Mouse (Mus musculus) CD4-positive naive resting alpha-beta T cell, adult 76 days (primary cell): ENCODE measurements around the gene Ptgdr2. TPM values are rescaled to one million over a fixed set of nuclear protein-coding genes. Genes with fewer than 3 reads are reported as not detected.

Experiments used
- total RNA-seq: library from RNA; stranded (reverse); gene quantifications from one replicate; pipeline ENCODE4 v1.2.4, GENCODE M21; 2023

Ptgdr2 gene
- total RNA-seq: not detected

GRCm38 (mm10) chr19:10937110-10937563, at the start of gene Ptgdr2:
TSS of gene Ptgdr2 (plus strand) at chr19:10937160.

GRCm38 (mm10) chr19:10895016-10895528, 41.9 kb upstream of the Ptgdr2 start, which contains the start of gene Prpf19:
TSS of gene Prpf19 (plus strand) at chr19:10895231.

GRCm38 (mm10) chr19:10920532-10920931, 16.4 kb upstream of the Ptgdr2 start, which contains the start of gene Zp1:
TSS of gene Zp1 (minus strand) at chr19:10920632.

GRCm38 (mm10) chr19:10949112-10949511, 12.2 kb downstream of the Ptgdr2 start, which contains the start of gene Ccdc86:
TSS of gene Ccdc86 (minus strand) at chr19:10949266.

GRCm38 (mm10) chr19:10974238-10974865, 37.4 kb downstream of the Ptgdr2 start, which contains the start of gene Ms4a10:
TSS of gene Ms4a10 (minus strand) at chr19:10974670.

Other genes with a start within 250 kb of the Ptgdr2 start
- gene Vps37c, start 248.4 kb upstream of the Ptgdr2 start, total RNA-seq: 19.2 TPM
- 323 TPM for gene Cd5, start 198.2 kb upstream of the Ptgdr2 start, total RNA-seq
- 312 TPM for gene Cd6, start 107.1 kb upstream of the Ptgdr2 start, total RNA-seq
- gene Slc15a3, start 97.4 kb upstream of the Ptgdr2 start, total RNA-seq: 4.9 TPM
- 0.15 TPM for gene Tmem132a, start 67.2 kb upstream of the Ptgdr2 start, total RNA-seq
- gene Tmem109, start 55.2 kb upstream of the Ptgdr2 start, total RNA-seq: 24.1 TPM
- 111 TPM for gene Prpf19, start 41.9 kb upstream of the Ptgdr2 start, total RNA-seq
- not detected for gene Zp1, start 16.5 kb upstream of the Ptgdr2 start, total RNA-seq
- gene Ccdc86, start 12.1 kb downstream of the Ptgdr2 start, total RNA-seq: 22.2 TPM
- not detected for gene Ms4a10, start 37.5 kb downstream of the Ptgdr2 start, total RNA-seq
- gene Ms4a15, start 56.1 kb downstream of the Ptgdr2 start, total RNA-seq: not detected
- not detected for gene Ms4a18, start 80.9 kb downstream of the Ptgdr2 start, total RNA-seq
- 0.50 TPM for gene Ms4a8a, start 143.9 kb downstream of the Ptgdr2 start, total RNA-seq
- not detected for gene 1700017D01Rik, start 193.7 kb downstream of the Ptgdr2 start, total RNA-seq
- not detected for gene 1700025F22Rik, start 228.2 kb downstream of the Ptgdr2 start, total RNA-seq